Mouse (Mus musculus): ENCODE measurements around the gene Sept8. TPM values are rescaled to one million over a fixed set of nuclear protein-coding genes. Genes with fewer than 3 reads are reported as not detected.
A peak's percentile ranks its signal among the peaks of the same experiment; 100 is the strongest.

Sept8 gene
- 63.8 and 64.4 TPM in 2 replicates for polyA plus RNA-seq (2012; rRNA removed)

DNA sequence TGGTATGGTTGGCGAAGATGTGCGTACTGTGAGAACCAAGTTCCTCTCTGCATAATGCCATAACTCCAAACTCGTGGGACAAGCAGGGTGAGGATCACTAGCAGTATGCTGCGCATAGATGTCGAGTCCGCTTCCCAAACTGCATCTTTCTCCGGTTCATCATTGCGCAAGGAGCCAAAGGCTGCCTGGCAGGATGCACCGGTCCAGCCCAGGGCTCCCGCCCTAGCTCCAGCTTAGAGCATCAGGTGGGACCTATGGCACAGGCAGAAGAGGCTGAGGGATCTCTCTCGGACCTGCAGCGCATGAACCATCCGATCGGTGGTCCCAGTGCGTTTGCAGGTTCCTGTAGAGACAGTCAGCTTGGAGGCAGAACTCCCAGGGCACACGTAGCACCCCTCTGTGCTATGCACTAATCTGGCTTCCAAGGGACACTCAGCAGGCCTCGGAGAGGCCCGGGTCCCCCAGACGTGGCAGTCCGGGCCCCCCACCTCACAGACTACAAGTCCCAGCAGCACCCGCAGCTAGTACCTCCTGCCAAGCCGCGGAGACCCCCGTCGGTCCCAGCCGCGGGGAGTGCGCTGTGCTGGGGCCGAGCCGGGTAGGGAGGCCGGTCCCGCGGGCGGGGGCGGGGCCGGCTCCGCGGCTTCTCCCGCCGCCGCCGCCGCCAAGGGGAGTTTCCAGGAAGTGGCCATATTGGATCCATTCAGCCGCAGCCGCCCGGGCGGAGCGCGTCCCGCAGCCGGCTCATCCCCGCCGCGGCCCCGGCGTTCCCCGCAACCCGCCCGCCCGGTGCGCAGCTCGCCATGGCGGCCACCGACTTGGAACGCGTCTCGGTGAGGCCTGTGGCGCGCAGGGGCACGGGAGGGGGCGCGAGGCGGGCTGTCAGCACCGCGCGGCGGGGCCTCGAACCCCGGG lies at the start of gene Sept8:
Gene Sept8, plus strand, starts transcription at position 51 of the 915 bp plus-strand sequence.
- peak; percentile 57 for DNase-seq (ENCODE audit: low spot score)

GRCm38 (mm10) chr11:53469294-53469967 lies 49.6 kb upstream of the Sept8 start:
- no peak for DNase-seq (ENCODE audit: low spot score)

DNA sequence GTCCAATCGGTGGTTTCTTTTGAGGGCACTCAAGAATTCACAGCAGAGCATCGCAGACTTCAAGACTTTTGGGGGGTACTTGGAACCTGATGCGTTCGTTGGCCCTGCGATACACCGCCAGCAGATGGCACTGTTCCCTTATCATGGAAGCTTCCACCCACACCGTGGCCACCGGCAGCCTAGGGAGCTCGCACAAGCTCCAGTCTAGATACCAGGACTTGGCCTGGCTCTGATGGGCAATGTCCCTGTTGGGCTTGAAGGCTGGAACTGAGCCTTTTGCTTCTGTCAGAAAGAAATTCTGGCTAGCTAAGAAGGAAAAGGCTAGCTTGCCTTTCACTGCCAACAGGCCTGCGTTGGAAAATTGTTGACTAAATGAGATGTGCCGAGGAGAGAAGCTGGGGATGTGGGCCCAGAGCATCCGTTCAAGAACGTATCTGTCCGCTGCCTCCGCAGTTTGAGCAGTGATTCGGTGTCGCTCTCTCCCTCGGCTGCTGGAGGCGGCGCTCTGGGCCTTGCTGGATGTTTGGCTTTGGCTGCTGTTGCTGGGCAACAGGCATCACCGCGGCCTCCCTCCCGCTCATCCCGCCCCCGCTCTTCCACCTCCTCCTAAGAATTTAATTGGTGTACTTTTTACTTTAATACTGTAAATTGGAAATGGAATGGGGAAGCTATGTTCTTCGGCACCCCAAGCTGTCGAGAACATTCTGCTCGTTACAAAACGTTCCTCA lies 48.9 kb upstream of the Sept8 start, which contains the start of gene Gm9837:
Gene Gm9837, minus strand, starts transcription at position 512 of the 728 bp plus-strand sequence.
- peak; percentile 77 for DNase-seq (ENCODE audit: low spot score)

- DNase-seq (ENCODE audit: low spot score): no peak
Observed at GRCm38 (mm10) chr11:53472709-53473108, 46.3 kb upstream of the Sept8 start.

- no peak for DNase-seq (ENCODE audit: low spot score)
Observed at GRCm38 (mm10) chr11:53475620-53476019, 43.4 kb upstream of the Sept8 start.

GRCm38 (mm10) chr11:53477833-53478232 lies 41.2 kb upstream of the Sept8 start:
- DNase-seq (ENCODE audit: low spot score): no peak

DNA sequence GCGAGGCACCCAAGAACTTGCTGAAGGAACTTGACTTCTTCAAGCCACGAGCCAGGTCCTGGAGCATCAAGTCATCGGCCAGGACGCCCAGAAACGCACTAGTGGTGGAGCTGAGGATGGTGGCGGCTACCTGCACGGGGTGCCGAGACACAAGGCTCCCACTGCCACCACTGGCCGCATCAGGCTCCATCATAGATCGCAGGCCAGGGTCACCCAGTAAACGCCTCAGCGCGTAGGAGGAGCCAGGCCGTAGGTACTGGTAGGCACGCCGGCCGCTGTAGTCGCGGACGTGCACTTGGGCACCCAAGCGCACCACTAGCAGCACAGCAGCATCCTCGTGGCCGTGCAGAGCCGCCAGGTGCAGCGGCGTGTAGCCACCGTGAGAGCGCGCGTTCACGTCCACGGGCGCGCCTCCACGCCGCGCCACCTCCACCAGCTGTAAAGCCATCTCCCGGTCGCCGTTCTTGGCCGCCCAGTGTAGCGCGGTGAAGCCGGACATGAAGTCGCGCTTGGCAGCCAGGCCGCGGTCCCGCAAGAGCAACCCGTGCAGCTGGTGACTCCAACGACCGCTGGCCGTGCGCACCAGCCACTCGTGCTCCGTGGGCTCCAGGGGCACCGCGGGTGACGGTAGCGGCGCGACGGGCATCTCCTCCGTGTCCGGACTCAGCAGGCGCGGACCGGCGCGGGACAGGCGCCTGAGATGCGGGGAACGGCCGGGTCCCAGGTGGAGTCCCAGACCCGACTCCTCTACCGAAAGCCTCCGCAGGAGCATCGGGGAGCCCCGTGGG lies 40.5 kb upstream of the Sept8 start:
- DNase-seq (ENCODE audit: low spot score): no peak

DNA sequence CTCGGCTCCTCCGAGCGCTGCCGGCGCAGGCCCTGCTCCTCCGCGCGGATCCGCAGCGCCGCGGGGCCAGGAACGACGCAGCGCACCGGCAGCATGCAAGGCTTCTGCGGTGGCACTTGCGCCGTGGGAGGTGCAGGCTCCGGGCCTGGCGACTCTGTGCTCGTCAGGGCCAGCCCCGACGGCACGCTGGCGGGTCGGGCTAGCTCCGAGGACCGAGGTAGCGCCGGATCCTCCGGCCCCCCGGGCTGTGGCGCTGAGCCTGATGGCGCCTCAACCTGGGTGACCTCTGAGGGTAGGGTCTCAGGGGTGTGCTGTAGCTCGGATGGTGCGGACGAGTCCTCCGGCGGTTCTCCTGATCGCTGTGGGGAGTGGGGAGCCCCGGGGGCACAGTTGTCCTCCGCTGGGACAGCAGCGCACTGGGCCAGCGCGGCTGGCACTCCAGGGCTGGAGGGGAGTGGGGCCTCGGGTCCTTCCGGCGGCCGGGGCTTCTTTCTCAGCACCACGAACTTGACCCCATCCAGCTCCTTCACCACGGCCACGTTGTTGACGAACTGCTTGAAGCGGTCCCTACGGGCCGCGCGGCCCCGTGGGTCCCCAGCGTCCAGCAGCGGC lies 39.8 kb upstream of the Sept8 start:
- no peak for DNase-seq (ENCODE audit: low spot score)

GRCm38 (mm10) chr11:53479783-53480301 lies 39.2 kb upstream of the Sept8 start, which contains the start of the genes Gm9945 and Sowaha:
TSS of gene Gm9945 (plus strand) at chr11:53480166.
TSS of gene Sowaha (minus strand) at chr11:53480274.
- peak; percentile 50 for DNase-seq (ENCODE audit: low spot score)

DNA sequence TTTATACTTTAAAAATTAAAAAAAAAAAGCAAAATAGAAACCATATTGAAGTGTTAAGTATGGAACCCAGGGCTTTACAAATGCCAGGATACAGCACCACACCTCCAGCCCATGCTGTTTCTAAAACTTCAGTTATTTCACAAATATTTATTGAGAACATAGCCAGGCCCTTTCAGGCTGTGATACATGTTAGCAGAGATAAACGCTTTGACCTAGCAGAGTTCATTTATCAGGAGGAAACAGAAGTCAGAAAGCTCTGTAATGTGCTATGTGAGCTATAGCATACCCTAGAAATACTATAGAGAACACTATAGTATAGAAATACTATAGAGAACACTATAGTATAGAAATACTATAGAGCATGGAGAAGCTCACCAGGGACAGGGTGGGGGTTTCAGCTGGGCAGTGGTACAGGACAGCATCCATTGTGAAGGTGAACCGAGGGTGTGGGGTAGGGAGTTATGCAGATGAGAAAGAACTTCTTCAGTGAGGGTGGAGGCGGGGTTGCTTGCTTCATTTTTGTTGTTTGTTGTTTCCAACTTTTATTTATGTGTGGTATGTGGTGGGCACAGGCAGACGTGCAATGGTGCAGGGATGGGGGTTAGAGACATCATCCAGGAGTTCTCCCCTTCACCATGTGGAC lies 37.8 kb upstream of the Sept8 start:
- no peak for DNase-seq (ENCODE audit: low spot score)

GRCm38 (mm10) chr11:53483159-53483891 lies 35.7 kb upstream of the Sept8 start:
- DNase-seq (ENCODE audit: low spot score): no peak

DNA sequence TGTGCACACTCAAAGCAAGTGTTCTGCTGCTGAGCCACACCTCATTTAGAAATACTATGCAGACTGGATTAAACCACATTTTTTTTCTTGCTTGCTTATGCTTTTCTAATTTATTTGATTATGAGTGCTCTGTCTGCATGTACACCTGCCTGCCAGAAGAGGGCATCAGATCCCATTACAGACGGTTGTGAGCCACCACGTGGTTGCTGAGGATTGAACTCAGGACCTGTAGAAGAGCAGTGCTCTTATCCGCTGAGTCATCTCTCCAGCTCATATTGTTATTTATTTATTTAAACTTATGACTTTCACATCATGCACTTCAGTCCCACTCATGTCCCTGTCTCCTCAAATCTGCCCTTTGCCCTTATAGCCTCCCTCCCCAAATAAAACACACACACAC lies 33.3 kb upstream of the Sept8 start:
- DNase-seq (ENCODE audit: low spot score): no peak

- no peak for DNase-seq (ENCODE audit: low spot score)
Observed at GRCm38 (mm10) chr11:53486351-53486750, 32.7 kb upstream of the Sept8 start.

- DNase-seq (ENCODE audit: low spot score): peak; percentile 47
Observed at GRCm38 (mm10) chr11:53486822-53487594, 32.0 kb upstream of the Sept8 start.

DNA sequence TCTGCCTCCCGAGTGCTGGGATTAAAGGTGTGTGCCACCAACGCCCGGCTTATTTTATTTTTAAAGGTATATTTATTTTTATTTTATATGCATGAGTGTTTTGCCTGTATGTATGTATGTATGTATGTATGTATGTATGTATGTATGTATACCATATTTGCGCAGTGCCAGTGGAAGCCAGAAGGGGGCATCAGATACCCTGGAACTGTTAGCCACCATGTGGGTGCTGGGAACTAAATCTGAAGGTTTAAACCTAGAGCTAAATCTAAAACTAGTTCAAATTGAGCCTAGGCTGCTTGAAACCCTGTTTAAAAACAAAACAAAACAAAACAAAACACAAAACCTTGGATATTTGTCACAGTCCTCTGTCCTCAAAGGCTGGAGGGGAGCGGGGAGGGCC lies 30.1 kb upstream of the Sept8 start:
- DNase-seq (ENCODE audit: low spot score): no peak

DNA sequence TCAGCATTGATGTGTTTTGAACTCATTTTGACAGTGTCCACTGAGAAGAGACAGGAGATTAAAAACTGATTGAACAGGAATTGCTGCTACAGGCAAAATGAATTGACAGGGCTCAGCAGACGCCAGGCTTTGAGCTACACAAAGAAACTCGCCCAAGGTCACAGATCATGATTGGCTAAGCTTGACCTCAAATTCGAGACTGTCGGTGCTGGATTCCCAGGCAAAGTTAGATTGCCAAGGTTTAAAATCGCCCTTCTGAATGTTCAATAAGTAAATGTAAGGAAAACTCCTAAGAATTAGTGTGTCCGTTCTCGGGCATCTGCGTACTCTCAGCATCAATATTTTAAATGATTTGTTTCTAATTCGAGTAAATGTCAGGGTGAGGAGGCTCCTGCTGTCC lies 29.6 kb upstream of the Sept8 start:
- DNase-seq (ENCODE audit: low spot score): no peak

- DNase-seq (ENCODE audit: low spot score): no peak
Observed at GRCm38 (mm10) chr11:53491954-53492401, 27.1 kb upstream of the Sept8 start.

- no peak for DNase-seq (ENCODE audit: low spot score)
Observed at GRCm38 (mm10) chr11:53493243-53493955, 25.7 kb upstream of the Sept8 start.
